42 mouse cellular contexts compared by ENCODE assay signal in genomic region chr19:11242560-11242959, GRCm38 (mm10). TPM values are rescaled to one million over a fixed set of nuclear protein-coding genes. Genes with fewer than 3 reads are reported as not detected.
DNase-seq lines count a peak whose midpoint lies in the region; ATAC-seq lines count a peak whose summit lies in the region.
"Had no signal": no experiment of that assay in that cellular context is flagged by ENCODE, and none has a peak within 500 bp of the region (broad histone marks: within the 10 kb centered on the region; RNA-seq: fewer than 3 reads in every experiment).

No protein-coding gene starts in this region.

- no peaks in the 10 kb centered on the region for H3K9me3 ChIP-seq in heart, embryonic 12.5 days (replicated peaks)
- no peaks in the 10 kb centered on the region for H3K9me3 ChIP-seq in midbrain, embryonic 14.5 days (ENCODE audit: control insufficient read depth, low read length)
- H3K9me3 ChIP-seq in midbrain, embryonic 10.5 days (replicated peaks) = no peaks in the 10 kb centered on the region
- no peaks in the 10 kb centered on the region for H3K9me3 ChIP-seq in neural tube, embryonic 15.5 days (replicated peaks)
- H3K9me3 ChIP-seq in forebrain, embryonic 10.5 days = no peaks in the 10 kb centered on the region
- H3K9me3 ChIP-seq: forebrain, embryonic 15.5 days; G1E; limb, embryonic 10.5 days; limb, embryonic 15.5 days; liver, embryonic 13.5 days had no signal

- H3K4me3 ChIP-seq in heart, embryonic 12.5 days = no peak overlapping the region
- H3K4me3 ChIP-seq in midbrain, embryonic 14.5 days (replicated peaks; ENCODE audit: low read depth, low read length) = no peak overlapping the region
- no peak overlapping the region for H3K4me3 ChIP-seq in midbrain, embryonic 10.5 days
- H3K4me3 ChIP-seq in macrophage (ENCODE audit: inconsistent target) = no peak overlapping the region
- no peak overlapping the region for H3K4me3 ChIP-seq in neural tube, embryonic 15.5 days (replicated peaks)
- no peak overlapping the region for H3K4me3 ChIP-seq in forebrain, embryonic 10.5 days
- H3K4me3 ChIP-seq: forebrain, embryonic 15.5 days; limb, embryonic 10.5 days; limb, embryonic 15.5 days; liver, embryonic 13.5 days had no signal

- no peak overlapping the region for H3K27ac ChIP-seq in heart, embryonic 12.5 days (ENCODE audit: poor library complexity, severe bottlenecking)
- no peak overlapping the region for H3K27ac ChIP-seq in midbrain, embryonic 14.5 days (replicated peaks; ENCODE audit: low read depth, low read length)
- H3K27ac ChIP-seq in midbrain, embryonic 10.5 days (replicated peaks) = no peak overlapping the region
- H3K27ac ChIP-seq in macrophage = peak overlapping the region; percentile 98; the same call in 1 of the 2 replicates
- H3K27ac ChIP-seq in neural tube, embryonic 15.5 days (replicated peaks) = no peak overlapping the region
- H3K27ac ChIP-seq in forebrain, embryonic 10.5 days = no peak overlapping the region
- H3K27ac ChIP-seq: forebrain, embryonic 15.5 days; kidney, postnatal 0 days; limb, embryonic 10.5 days; limb, embryonic 15.5 days; liver, embryonic 13.5 days had no signal

- H3K4me1 ChIP-seq in heart, embryonic 12.5 days (replicated peaks) = no peaks in the 10 kb centered on the region
- no peaks in the 10 kb centered on the region for H3K4me1 ChIP-seq in midbrain, embryonic 14.5 days (ENCODE audit: control insufficient read depth, insufficient read depth, low read length)
- H3K4me1 ChIP-seq in midbrain, embryonic 10.5 days = no peaks in the 10 kb centered on the region
- no peaks in the 10 kb centered on the region for H3K4me1 ChIP-seq in neural tube, embryonic 15.5 days
- H3K4me1 ChIP-seq in forebrain, embryonic 10.5 days = no peaks in the 10 kb centered on the region
- H3K4me1 ChIP-seq: forebrain, embryonic 15.5 days; limb, embryonic 10.5 days; limb, embryonic 15.5 days; liver, embryonic 13.5 days had no signal

- DNase-seq in heart, adult 11 months = peak; percentile 61
- peak; percentile 1 for DNase-seq in midbrain, embryonic 14.5 days
- no peak for DNase-seq in midbrain, embryonic 10.5 days (ENCODE audit: low spot score)
- DNase-seq in forebrain, embryonic 10.5 days (ENCODE audit: extremely low spot score, low spot score) = no peak
- no peak for DNase-seq in ovary, postnatal 14 days (ENCODE audit: low spot score)
- DNase-seq: adrenal gland, postnatal 10 days; cerebellum, adult 11 months; cerebellum, adult 9-10 months; cerebellum, postnatal 36 days; gastrocnemius, postnatal 25 days; heart, adult 18-20 months; heart, postnatal 4 days; kidney, adult 2 months; kidney, postnatal 4 days; liver, embryonic 13.5 days; lung, adult 18-20 months; lung, postnatal 4 days; right cerebral cortex, adult 18-20 months; right cerebral cortex, postnatal 4 days; thymus, adult 2 months; thymus, postnatal 36 days had no signal

- 57% methylated on average over 5 of the region's 5 CpGs for WGBS in heart, embryonic 12.5 days
- WGBS in midbrain, embryonic 14.5 days = 54% methylated on average over 5 of the region's 5 CpGs
- 63% methylated on average over 5 of the region's 5 CpGs for WGBS in midbrain, embryonic 10.5 days
- 91% methylated on average over 5 of the region's 5 CpGs for WGBS in macrophage (ENCODE audit: missing documents)
- 57% methylated on average over 5 of the region's 5 CpGs for WGBS in neural tube, embryonic 15.5 days
- 63% methylated on average over 5 of the region's 5 CpGs for WGBS in forebrain, embryonic 10.5 days

- H3K4me2 ChIP-seq in heart, embryonic 12.5 days = no peak overlapping the region
- no peak overlapping the region for H3K4me2 ChIP-seq in midbrain, embryonic 14.5 days (ENCODE audit: low read length)
- no peak overlapping the region for H3K4me2 ChIP-seq in neural tube, embryonic 15.5 days
- H3K4me2 ChIP-seq: forebrain, embryonic 15.5 days; heart, embryonic 11.5 days; limb, embryonic 15.5 days; liver, embryonic 13.5 days had no signal

- H3K79me2 ChIP-seq in macrophage (ENCODE audit: inconsistent target) = no peaks in the 10 kb centered on the region

- H3K36me3 ChIP-seq in heart, embryonic 12.5 days = no peaks in the 10 kb centered on the region
- no peaks in the 10 kb centered on the region for H3K36me3 ChIP-seq in midbrain, embryonic 14.5 days (ENCODE audit: control insufficient read depth, insufficient read depth, low read length)
- H3K36me3 ChIP-seq in midbrain, embryonic 10.5 days = no peaks in the 10 kb centered on the region
- no peaks in the 10 kb centered on the region for H3K36me3 ChIP-seq in macrophage (ENCODE audit: inconsistent target)
- no peaks in the 10 kb centered on the region for H3K36me3 ChIP-seq in neural tube, embryonic 15.5 days
- H3K36me3 ChIP-seq in forebrain, embryonic 10.5 days (replicated peaks) = no peaks in the 10 kb centered on the region
- H3K36me3 ChIP-seq: forebrain, embryonic 15.5 days; G1E; limb, embryonic 10.5 days; limb, embryonic 15.5 days; liver, embryonic 13.5 days had no signal

- H3K27me3 ChIP-seq in heart, embryonic 12.5 days (replicated peaks) = no peaks in the 10 kb centered on the region
- no peaks in the 10 kb centered on the region for H3K27me3 ChIP-seq in midbrain, embryonic 14.5 days (ENCODE audit: control insufficient read depth, insufficient read depth, low read length)
- no peaks in the 10 kb centered on the region for H3K27me3 ChIP-seq in midbrain, embryonic 10.5 days (ENCODE audit: low read depth, poor library complexity, severe bottlenecking)
- H3K27me3 ChIP-seq in neural tube, embryonic 15.5 days (replicated peaks) = no peaks in the 10 kb centered on the region
- no peaks in the 10 kb centered on the region for H3K27me3 ChIP-seq in forebrain, embryonic 10.5 days (ENCODE audit: poor library complexity, severe bottlenecking)
- H3K27me3 ChIP-seq: forebrain, embryonic 15.5 days; limb, embryonic 15.5 days; liver, embryonic 13.5 days had no signal

- H3K9ac ChIP-seq in heart, embryonic 12.5 days = no peak overlapping the region
- no peak overlapping the region for H3K9ac ChIP-seq in midbrain, embryonic 14.5 days (replicated peaks; ENCODE audit: low read length)
- no peak overlapping the region for H3K9ac ChIP-seq in neural tube, embryonic 15.5 days (replicated peaks)
- H3K9ac ChIP-seq: forebrain, embryonic 15.5 days; limb, embryonic 15.5 days; liver, embryonic 13.5 days had no signal

- ATAC-seq in heart, embryonic 12.5 days (ENCODE audit: insufficient number of reproducible peaks, low FRiP score) = no peak
- no peak for ATAC-seq in midbrain, embryonic 14.5 days (ENCODE audit: low FRiP score, low TSS enrichment)
- ATAC-seq in neural tube, embryonic 15.5 days (ENCODE audit: low FRiP score) = peak; percentile 91
- ATAC-seq: forebrain, embryonic 15.5 days; lung, postnatal 0 days had no signal

RNA-seq across cellular contexts. Expression of gene Ms4a12, which starts 10.3 kb away (rescaled TPM):
- polyA plus RNA-seq in heart, embryonic 12.5 days (2016; fragmentation: Nextera tagmentation; extraction: Ambion mirVana) = not detected in 2 replicates
- not detected in 2 replicates for polyA plus RNA-seq in midbrain, embryonic 14.5 days (2014; fragmentation: Nextera tagmentation; extraction: Ambion mirVana)
- not detected in 2 replicates for polyA plus RNA-seq in midbrain, embryonic 10.5 days (2016; fragmentation: Nextera tagmentation; extraction: Ambion mirVana)
- total RNA-seq in macrophage (2018; cell fraction: chromatin; rRNA removed) = not detected
- not detected for total RNA-seq in macrophage (2018; cell fraction: cytosol; rRNA removed)
- not detected for total RNA-seq in macrophage (2018; cell fraction: nucleus; rRNA removed)
- not detected in 3 replicates for polyA plus RNA-seq in macrophage (2018)
- not detected in 2 replicates for polyA plus RNA-seq in neural tube, embryonic 15.5 days (2015; fragmentation: Nextera tagmentation; extraction: Ambion mirVana)
- polyA plus RNA-seq in forebrain, embryonic 10.5 days (2016; fragmentation: Nextera tagmentation; extraction: Ambion mirVana) = not detected in 2 replicates
- total RNA-seq: adrenal gland, postnatal 10 days; gastrocnemius, adult 18-20 months; gastrocnemius, postnatal 25 days; heart, adult 18-20 months; heart, postnatal 4 days; layer of hippocampus, adult 8-10 months; left cerebral cortex, postnatal 10 days; megakaryocyte-erythroid progenitor cell, adult 5-6 weeks had no signal
- polyA plus RNA-seq: C2C12; embryonic facial prominence, embryonic 11.5 days; forebrain, embryonic 15.5 days; frontal cortex, adult 2 months; G1E; heart, embryonic 11.5 days; heart, postnatal 0 days; kidney, adult 2 months; kidney, postnatal 0 days; limb, embryonic 10.5 days; limb, embryonic 15.5 days; liver, embryonic 13.5 days; lung, postnatal 0 days; neural tube, embryonic 11.5 days; spleen, adult 2 months; thymus, adult 2 months had no signal

RNA-seq across cellular contexts. Expression of gene Ms4a1, which starts 23.5 kb away (rescaled TPM):
- polyA plus RNA-seq in heart, embryonic 12.5 days (2016; fragmentation: Nextera tagmentation; extraction: Ambion mirVana) = not detected in 2 replicates
- not detected in 2 replicates for polyA plus RNA-seq in midbrain, embryonic 14.5 days (2014; fragmentation: Nextera tagmentation; extraction: Ambion mirVana)
- polyA plus RNA-seq in midbrain, embryonic 10.5 days (2016; fragmentation: Nextera tagmentation; extraction: Ambion mirVana) = 0.04 TPM in 1 of 2 replicates, not detected in the other
- under 1 TPM in 2 of 26 experiments, not detected in 24; 0.12 to 0.23 TPM for total RNA-seq in macrophage (2018; cell fraction: chromatin; rRNA removed)
- total RNA-seq in macrophage (2018; cell fraction: cytosol; rRNA removed) = under 1 TPM in 9 of 26 experiments, not detected in 17; 0.03 to 0.09 (median 0.05) TPM
- total RNA-seq in macrophage (2018; cell fraction: nucleus; rRNA removed) = under 1 TPM in 5 of 26 experiments, not detected in 21; 0.18 to 0.34 (median 0.24) TPM
- 0.07 to 0.09 TPM in 2 of 3 replicates, not detected in the other for polyA plus RNA-seq in macrophage (2018)
- 0.05 TPM in 1 of 2 replicates, not detected in the other for polyA plus RNA-seq in neural tube, embryonic 15.5 days (2015; fragmentation: Nextera tagmentation; extraction: Ambion mirVana)
- not detected in 2 replicates for polyA plus RNA-seq in forebrain, embryonic 10.5 days (2016; fragmentation: Nextera tagmentation; extraction: Ambion mirVana)
- total RNA-seq: gastrocnemius, postnatal 25 days had no signal
- polyA plus RNA-seq: C2C12; embryonic facial prominence, embryonic 11.5 days; forebrain, embryonic 15.5 days; G1E; heart, embryonic 11.5 days; intestine, embryonic 14.5 days; limb, embryonic 10.5 days; limb, embryonic 15.5 days; liver, embryonic 13.5 days; neural tube, embryonic 11.5 days had no signal

RNA-seq across cellular contexts. Expression of gene Ms4a5, which starts 41.1 kb away (rescaled TPM):
- not detected in 2 replicates for polyA plus RNA-seq in heart, embryonic 12.5 days (2016; fragmentation: Nextera tagmentation; extraction: Ambion mirVana)
- not detected in 2 replicates for polyA plus RNA-seq in midbrain, embryonic 14.5 days (2014; fragmentation: Nextera tagmentation; extraction: Ambion mirVana)
- polyA plus RNA-seq in midbrain, embryonic 10.5 days (2016; fragmentation: Nextera tagmentation; extraction: Ambion mirVana) = not detected in 2 replicates
- not detected for total RNA-seq in macrophage (2018; cell fraction: chromatin; rRNA removed)
- total RNA-seq in macrophage (2018; cell fraction: cytosol; rRNA removed) = not detected
- not detected for total RNA-seq in macrophage (2018; cell fraction: nucleus; rRNA removed)
- polyA plus RNA-seq in macrophage (2018) = not detected in 3 replicates
- not detected in 2 replicates for polyA plus RNA-seq in neural tube, embryonic 15.5 days (2015; fragmentation: Nextera tagmentation; extraction: Ambion mirVana)
- not detected in 2 replicates for polyA plus RNA-seq in forebrain, embryonic 10.5 days (2016; fragmentation: Nextera tagmentation; extraction: Ambion mirVana)
- total RNA-seq: adrenal gland, postnatal 10 days; gastrocnemius, adult 18-20 months; gastrocnemius, postnatal 25 days; heart, adult 18-20 months; heart, postnatal 4 days; layer of hippocampus, adult 8-10 months; left cerebral cortex, postnatal 10 days; megakaryocyte-erythroid progenitor cell, adult 5-6 weeks had no signal
- polyA plus RNA-seq: C2C12; embryonic facial prominence, embryonic 11.5 days; forebrain, embryonic 15.5 days; frontal cortex, adult 2 months; G1E; heart, embryonic 11.5 days; heart, postnatal 0 days; intestine, embryonic 14.5 days; kidney, adult 2 months; kidney, postnatal 0 days; limb, embryonic 10.5 days; limb, embryonic 15.5 days; liver, embryonic 13.5 days; lung, postnatal 0 days; neural tube, embryonic 11.5 days; spleen, adult 2 months; thymus, adult 2 months had no signal

RNA-seq across cellular contexts. Expression of gene Ms4a13, which starts 46.0 kb away (rescaled TPM):
- not detected in 2 replicates for polyA plus RNA-seq in heart, embryonic 12.5 days (2016; fragmentation: Nextera tagmentation; extraction: Ambion mirVana)
- not detected in 2 replicates for polyA plus RNA-seq in midbrain, embryonic 14.5 days (2014; fragmentation: Nextera tagmentation; extraction: Ambion mirVana)
- not detected in 2 replicates for polyA plus RNA-seq in midbrain, embryonic 10.5 days (2016; fragmentation: Nextera tagmentation; extraction: Ambion mirVana)
- total RNA-seq in macrophage (2018; cell fraction: chromatin; rRNA removed) = not detected
- total RNA-seq in macrophage (2018; cell fraction: cytosol; rRNA removed) = not detected
- total RNA-seq in macrophage (2018; cell fraction: nucleus; rRNA removed) = not detected
- polyA plus RNA-seq in macrophage (2018) = not detected in 3 replicates
- not detected in 2 replicates for polyA plus RNA-seq in neural tube, embryonic 15.5 days (2015; fragmentation: Nextera tagmentation; extraction: Ambion mirVana)
- not detected in 2 replicates for polyA plus RNA-seq in forebrain, embryonic 10.5 days (2016; fragmentation: Nextera tagmentation; extraction: Ambion mirVana)
- total RNA-seq: adrenal gland, postnatal 10 days; G1E; gastrocnemius, adult 18-20 months; gastrocnemius, postnatal 25 days; heart, adult 18-20 months; heart, postnatal 4 days; layer of hippocampus, adult 8-10 months; left cerebral cortex, postnatal 10 days; megakaryocyte-erythroid progenitor cell, adult 5-6 weeks had no signal
- polyA plus RNA-seq: C2C12; embryonic facial prominence, embryonic 11.5 days; forebrain, embryonic 15.5 days; frontal cortex, adult 2 months; G1E; heart, embryonic 11.5 days; heart, postnatal 0 days; intestine, embryonic 14.5 days; kidney, adult 2 months; kidney, postnatal 0 days; limb, embryonic 10.5 days; limb, embryonic 15.5 days; liver, embryonic 13.5 days; lung, postnatal 0 days; neural tube, embryonic 11.5 days; spleen, adult 2 months; thymus, adult 2 months had no signal

Comparison
In these comparisons a context has a peak if more than half of its experiments do, and no peak if none do; other contexts are left out.
1. DNase-seq: peak in heart, adult 11 months (single experiment) and midbrain, embryonic 14.5 days (single experiment); none in midbrain, embryonic 10.5 days (single experiment), forebrain, embryonic 10.5 days (single experiment) and ovary, postnatal 14 days (single experiment).